Mouse (Mus musculus) kidney, adult 2 months (tissue): Measurements from ENCODE around the gene Tead2. TPM values are rescaled to one million over a fixed set of nuclear protein-coding genes. Genes with fewer than 3 reads are reported as not detected.

Source experiments
- DNase-seq: peaks from one replicate; pipeline ENCODE4 v3.0.0; 2021
- H3K27ac ChIP-seq: fragments of 200-500 bp; 2 replicates; pipeline ENCODE4 v1.5.1; 2012; ENCODE audit warnings: low read depth, low read length, control low read depth, inconsistent platforms; ENCODE audit not compliant: insufficient read depth
- H3K27me3 ChIP-seq: fragments of 200-500 bp; replicated peaks from 2 replicates; pipeline ENCODE4 v1.6.1; 2012; ENCODE audit warnings: mild to moderate bottlenecking, moderate library complexity, low read length, inconsistent platforms; ENCODE audit not compliant: control insufficient read depth, insufficient read depth
- H3K36me3 ChIP-seq: fragments of 200-500 bp; 2 replicates; pipeline ENCODE4 v1.6.1; 2012; ENCODE audit warnings: mild to moderate bottlenecking, moderate library complexity, low read length, inconsistent platforms; ENCODE audit not compliant: control insufficient read depth, insufficient read depth
- H3K4me1 ChIP-seq: fragments of 200-500 bp; 2 replicates; pipeline ENCODE4 v1.6.1; 2011; ENCODE audit warnings: low read length; ENCODE audit not compliant: control insufficient read depth, insufficient read depth
- H3K4me3 ChIP-seq: fragments of 200-500 bp; 2 replicates; pipeline ENCODE4 v1.5.1; 2011; ENCODE audit warnings: mild to moderate bottlenecking, low read depth, low read length, control low read depth; ENCODE audit not compliant: insufficient read depth
- CTCF ChIP-seq: fragments of 200-500 bp; conservative IDR thresholded peaks from 2 replicates; pipeline ENCODE4 v1.5.1; 2011; ENCODE audit warnings: low read depth, mild to moderate bottlenecking, control low read depth, low read length, moderate library complexity, mixed read lengths; ENCODE audit not compliant: insufficient read depth, insufficient read length
- POLR2A ChIP-seq: fragments of 200-500 bp; IDR thresholded peaks from one replicate; pipeline ENCODE4 v1.6.1; 2011; ENCODE audit warnings: low read depth, low read length, control low read depth
- whole genome bisulfite sequencing: fragments of 180-500 bp; shearing (Covaris S2); methylation state at CpG from one replicate; pipeline ENCODE4 v1.1.7; 2018; 5-methylcytosine and 5-hydroxymethylcytosine counted together
- polyA plus RNA-seq: library from polyadenylated mRNA; depleted of rRNA; stranded (reverse); fragments of >200 nt; gene quantifications from 2 replicates; pipeline ENCODE4 v1.2.3, GENCODE M21; 2012

The Tead2 gene
- polyA plus RNA-seq, 1 experiment, result 13.2 TPM

DNA sequence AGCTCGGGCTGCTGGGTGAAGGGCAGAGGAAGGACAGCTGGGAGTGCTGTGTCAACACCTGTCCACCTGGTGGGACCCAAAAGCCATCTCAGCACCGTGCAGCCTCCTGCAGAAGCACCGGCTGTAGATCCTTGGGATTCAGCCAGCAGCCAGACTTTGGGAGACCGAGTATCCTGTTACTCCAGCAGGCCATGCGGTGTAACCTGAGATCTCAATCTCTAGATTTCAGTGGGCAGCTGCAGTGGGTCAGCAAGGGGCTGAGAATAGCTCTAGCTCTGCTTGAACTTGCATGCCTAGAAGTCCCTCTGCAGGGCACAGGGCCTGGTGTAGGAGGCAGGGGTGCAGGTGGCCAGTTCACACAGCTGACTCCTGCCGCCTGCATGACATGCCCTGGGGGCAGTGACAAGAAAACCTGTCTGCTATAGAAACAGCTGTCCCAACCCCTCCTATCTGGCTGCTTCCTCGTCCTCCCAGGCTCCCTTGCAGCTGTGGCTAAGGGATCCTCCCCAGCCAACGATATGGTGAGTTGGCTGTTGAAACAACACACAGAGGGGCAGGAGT, 23.7 kb upstream of the Tead2 start:
- Histone ChIP-seq H3K36me3 (no peaks in the 10 kb centered on the region), H3K27ac (no peak overlapping the region), H3K27me3 (no peaks in the 10 kb centered on the region), H3K4me1 (no peaks in the 10 kb centered on the region), H3K4me3 (no peak overlapping the region)
- TF ChIP-seq POLR2A (no peak), CTCF (no peak)
- no peak for DNase-seq
- WGBS, result 33% methylated on average over 8 of the region's 8 CpGs

DNA sequence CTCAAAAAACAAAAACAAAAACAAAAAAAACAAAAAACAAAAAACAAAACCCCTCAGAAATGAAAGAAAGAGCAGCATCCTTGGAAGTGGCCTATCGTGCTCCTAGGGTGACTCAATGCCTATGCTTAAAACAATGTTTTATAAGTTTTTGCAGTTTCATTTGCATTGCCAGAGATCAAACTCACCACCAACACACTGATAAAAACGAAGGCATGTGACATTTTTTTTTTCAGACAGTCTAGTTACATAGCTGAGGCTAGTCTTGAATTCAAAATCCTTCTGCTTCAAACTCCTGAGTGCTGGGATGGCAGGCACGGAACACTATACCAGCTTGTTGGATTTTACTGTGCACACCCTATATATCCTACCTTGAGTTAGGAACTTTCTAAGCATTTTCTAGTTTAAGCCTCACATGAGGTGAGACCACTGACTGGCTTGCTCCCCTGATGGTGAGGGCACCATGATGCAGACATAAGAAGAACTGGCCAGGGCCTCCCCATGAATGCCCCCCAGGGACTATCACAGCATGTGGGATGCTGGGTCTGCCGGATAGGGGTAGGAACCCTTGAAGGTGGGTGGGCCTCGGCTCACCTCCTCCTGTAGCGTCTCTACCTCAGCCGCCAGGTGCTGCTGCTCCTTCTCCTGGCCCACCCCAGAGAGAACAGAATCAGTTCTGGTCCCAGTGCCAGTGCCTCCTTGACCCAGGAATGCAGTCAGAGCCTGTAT, 22.8 kb upstream of the Tead2 start:
- no peaks in the 10 kb centered on the region for H3K27me3 ChIP-seq
- 82% methylated on average over 7 of the region's 7 CpGs for WGBS
- no peaks in the 10 kb centered on the region for H3K36me3 ChIP-seq
- H3K27ac ChIP-seq, result no peak overlapping the region
- no peak for TF ChIP-seq POLR2A
- no peak for TF ChIP-seq CTCF
- no peak overlapping the region for H3K4me3 ChIP-seq
- no peaks in the 10 kb centered on the region for H3K4me1 ChIP-seq
- DNase-seq, result no peak

DNA sequence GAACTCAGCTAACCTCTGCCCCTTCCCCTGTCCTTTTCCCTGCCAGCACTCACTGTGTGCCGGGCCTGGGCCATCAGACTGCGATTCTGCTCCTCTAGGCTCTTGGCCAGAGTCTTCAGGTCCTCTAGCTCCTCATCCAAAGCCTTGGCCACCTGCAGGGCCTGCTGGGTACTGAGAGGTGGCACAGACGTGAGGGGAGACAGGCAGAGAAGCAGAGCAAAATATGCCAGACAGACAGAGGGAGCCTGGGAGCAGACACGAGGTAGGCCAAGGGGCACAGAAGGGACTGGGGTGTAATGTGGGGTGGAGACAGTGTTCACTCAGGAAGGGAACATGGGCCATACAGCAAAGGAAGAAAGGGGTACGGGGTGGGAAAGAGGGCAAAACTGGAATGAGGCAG, 22.1 kb upstream of the Tead2 start:
- no peaks in the 10 kb centered on the region for H3K4me1 ChIP-seq
- no peak for TF ChIP-seq POLR2A
- no peak overlapping the region for H3K4me3 ChIP-seq
- no peak overlapping the region for H3K27ac ChIP-seq
- no peaks in the 10 kb centered on the region for H3K27me3 ChIP-seq
- no peaks in the 10 kb centered on the region for H3K36me3 ChIP-seq
- no peak for DNase-seq
- WGBS, result 68% methylated on average over 5 of the region's 5 CpGs

DNA sequence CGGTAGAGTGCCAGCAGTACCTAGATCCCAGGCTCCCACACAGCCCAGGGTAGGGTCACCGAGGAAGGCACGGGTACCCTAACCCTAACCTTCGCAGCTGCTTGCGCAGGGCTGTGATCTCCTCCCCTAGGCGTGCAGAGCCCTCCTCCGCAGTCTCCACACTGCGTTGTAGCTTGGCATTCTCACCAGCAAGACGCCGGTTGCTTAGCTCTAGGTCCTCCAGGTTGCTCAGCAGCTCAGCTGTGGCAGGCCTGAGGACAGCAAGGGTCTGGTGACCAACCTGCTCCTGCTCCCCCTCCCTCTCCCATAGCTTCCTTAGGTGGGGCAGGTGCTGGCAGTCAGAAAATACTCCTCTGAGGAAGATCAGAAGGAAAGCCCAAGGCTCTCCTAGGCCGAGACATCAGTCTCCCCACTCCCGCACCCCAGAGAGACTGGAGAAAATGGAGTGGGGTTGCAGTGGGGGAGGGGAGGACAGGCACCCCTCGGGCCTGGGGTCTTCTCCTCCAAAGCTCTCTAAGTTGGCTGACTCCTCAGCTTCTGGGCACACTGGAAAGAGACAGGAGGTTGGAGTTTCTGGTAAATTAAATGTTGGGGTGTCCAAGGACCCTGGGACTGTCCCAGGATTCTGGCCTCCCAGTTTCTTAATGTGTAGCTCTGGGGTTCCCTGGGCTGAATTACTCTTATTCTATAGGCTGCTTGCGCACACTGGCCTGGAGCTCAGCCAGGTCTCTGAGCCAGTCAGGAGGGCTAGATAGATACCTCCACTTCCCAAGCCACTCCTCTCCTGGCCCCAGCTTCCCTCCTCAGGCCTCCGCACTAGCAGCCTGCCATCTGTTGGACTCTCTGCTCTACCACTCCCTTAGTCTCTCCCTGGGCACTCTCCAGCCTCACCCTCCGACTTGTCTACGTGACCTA, 21.4 kb upstream of the Tead2 start:
- Histone ChIP-seq H3K27ac (no peak overlapping the region), H3K36me3 (no peaks in the 10 kb centered on the region), H3K4me3 (no peak overlapping the region), H3K27me3 (no peaks in the 10 kb centered on the region), H3K4me1 (no peaks in the 10 kb centered on the region)
- no peak for TF ChIP-seq POLR2A
- TF ChIP-seq CTCF, result no peak
- 81% methylated on average over 17 of the region's 17 CpGs for WGBS
- no peak for DNase-seq

DNA sequence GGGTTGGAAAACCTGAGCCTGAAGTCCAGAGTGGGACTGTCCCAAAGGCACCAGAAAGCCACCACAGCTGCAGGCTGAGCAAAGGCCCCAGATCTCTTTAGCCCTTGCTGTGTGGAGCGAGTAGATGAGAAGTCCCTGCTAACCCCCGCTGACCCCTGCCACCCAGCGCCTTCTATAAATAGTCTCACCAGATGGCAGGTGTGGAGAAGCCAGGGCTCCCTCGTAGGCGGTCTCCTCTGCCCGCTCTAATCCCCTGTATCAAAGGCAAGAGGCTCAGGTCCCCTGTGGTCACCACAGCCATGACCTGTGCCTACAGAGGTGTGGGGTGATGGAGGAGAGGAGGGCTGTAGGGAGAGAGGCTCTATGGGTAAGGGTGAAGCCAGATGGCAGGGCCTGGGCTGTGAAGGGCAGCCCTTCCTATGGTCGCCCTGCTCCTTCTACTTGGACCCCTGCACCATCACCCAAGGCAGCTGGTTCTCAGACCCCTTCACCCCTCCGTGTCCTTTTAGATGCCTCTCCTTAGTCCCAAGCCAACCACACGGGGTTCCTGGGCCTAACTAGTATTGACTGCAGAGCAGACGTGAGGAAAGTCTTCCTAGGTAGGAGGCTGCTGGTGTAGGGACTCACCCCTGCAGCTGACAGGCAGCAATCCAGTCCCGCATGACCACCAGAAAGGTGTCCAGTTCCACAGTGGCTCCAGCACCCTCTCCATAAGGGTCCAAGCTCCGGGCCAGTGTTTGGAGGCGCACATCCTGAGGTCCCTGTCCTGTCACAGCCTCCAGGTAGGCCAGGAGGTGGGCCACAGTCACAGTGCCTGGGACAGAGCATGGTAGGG, 20.0 kb upstream of the Tead2 start:
- TF ChIP-seq CTCF (no peak), POLR2A (no peak)
- 75% methylated on average over 13 of the region's 13 CpGs for WGBS

DNA sequence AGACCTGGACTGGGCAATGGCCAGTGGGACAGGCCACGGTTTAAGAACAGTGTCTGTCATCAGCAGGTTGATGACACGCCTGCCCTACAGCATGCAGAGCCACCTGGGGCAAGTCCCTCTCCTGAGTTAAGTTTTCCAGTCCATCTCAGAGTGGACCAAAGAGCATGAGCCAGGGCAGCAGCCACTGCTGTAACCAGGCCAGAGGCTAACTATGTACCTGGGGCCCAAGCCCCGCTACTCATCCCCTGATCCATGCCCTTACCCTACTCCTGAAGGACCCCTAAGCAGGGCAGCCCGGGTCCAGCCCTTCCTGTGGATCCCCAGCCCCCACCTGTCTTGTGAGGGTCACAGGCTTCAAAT, 19.4 kb upstream of the Tead2 start:
- no peaks in the 10 kb centered on the region for H3K27me3 ChIP-seq
- H3K36me3 ChIP-seq, result no peaks in the 10 kb centered on the region
- no peak overlapping the region for H3K4me3 ChIP-seq
- DNase-seq, result no peak
- no peak for TF ChIP-seq POLR2A
- TF ChIP-seq CTCF, result no peak
- H3K27ac ChIP-seq, result no peak overlapping the region
- H3K4me1 ChIP-seq, result no peaks in the 10 kb centered on the region
- WGBS, result 86% methylated on average over 4 of the region's 4 CpGs

More for the DNA sequence above, 20.0 kb upstream of the Tead2 start:
- H3K36me3 ChIP-seq, result no peaks in the 10 kb centered on the region
- H3K27ac ChIP-seq, result no peak overlapping the region
- no peaks in the 10 kb centered on the region for H3K27me3 ChIP-seq
- DNase-seq, result no peak
- H3K4me1 ChIP-seq, result no peaks in the 10 kb centered on the region
- H3K4me3 ChIP-seq, result no peak overlapping the region
